Mouse (Mus musculus) spleen, adult 2 months (tissue): ENCODE measurements around the gene Rgs3.

Experiments used
- CTCF ChIP-seq: fragments of 200-500 bp; IDR thresholded peaks from 2 replicates; pipeline ENCODE4 v1.5.1; 2011; ENCODE audit warnings: mild to moderate bottlenecking, inconsistent platforms; ENCODE audit not compliant: insufficient read depth, insufficient read length, insufficient replicate concordance; ENCODE audit errors: extremely low read depth
- POLR2A ChIP-seq: fragments of 200-500 bp; IDR thresholded peaks from 2 replicates; pipeline ENCODE4 v1.6.1; 2011; ENCODE audit warnings: low read depth, low read length, inconsistent platforms

GRCm38 (mm10) chr4:62726282-62726937 is 166.8 kb downstream of the Rgs3 start:
- TF ChIP-seq CTCF: no peak
- no peak for TF ChIP-seq POLR2A
